Mouse (Mus musculus): ENCODE data around the gene Knop1. TPM values are rescaled to one million over a fixed set of nuclear protein-coding genes. Genes with fewer than 3 reads are reported as not detected.

The Knop1 gene
- polyA plus RNA-seq, 1 experiment, result 4.5 TPM

DNA sequence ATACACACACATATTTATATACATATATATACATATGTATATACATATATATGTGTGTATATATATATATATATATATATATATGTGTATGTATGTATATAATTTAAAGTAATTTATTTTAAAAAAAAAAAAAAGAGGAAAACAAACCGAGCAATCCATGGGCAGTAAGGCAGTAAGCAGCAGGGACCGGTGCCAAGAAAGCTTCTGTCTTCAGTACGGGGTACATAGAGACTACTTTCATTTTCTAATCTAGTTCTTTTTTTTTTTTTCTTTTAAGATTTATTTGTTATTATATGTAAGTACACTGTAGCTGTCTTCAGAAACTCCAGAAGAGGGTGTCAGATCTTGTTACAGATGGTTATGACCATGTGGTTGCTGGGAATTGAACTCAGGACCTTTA is 54.3 kb downstream of the Knop1 start:
- no peak overlapping the region for H3K4me3 ChIP-seq (ENCODE audit: extremely low read depth, insufficient read depth, insufficient read length)
- no peak for DNase-seq (ENCODE audit: low read depth in 1 of 2, low spot score in 2 of 2)
- H3K36me3 ChIP-seq (ENCODE audit: control insufficient read depth, insufficient read depth, low read length), result peaks cover 9% of the 10 kb centered on the region
- H3K4me1 ChIP-seq (ENCODE audit: control insufficient read depth, insufficient read depth, insufficient read length), result peaks cover 3% of the 10 kb centered on the region; the same call in 1 of the 2 replicates
- 51% methylated on average over 3 of the region's 3 CpGs for WGBS
- H3K27me3 ChIP-seq (ENCODE audit: control insufficient read depth, insufficient read depth, low read length), result no peaks in the 10 kb centered on the region
- TF ChIP-seq CTCF (IDR thresholded peaks at IDR 0.05; ENCODE audit: extremely low read depth, insufficient read depth, insufficient read length, insufficient replicate concordance), result no peak
- TF ChIP-seq POLR2A (IDR thresholded peaks at IDR 0.05; ENCODE audit: low read depth, low read length), result no peak
- no peak overlapping the region for H3K27ac ChIP-seq (ENCODE audit: insufficient read depth, low read length)

DNA sequence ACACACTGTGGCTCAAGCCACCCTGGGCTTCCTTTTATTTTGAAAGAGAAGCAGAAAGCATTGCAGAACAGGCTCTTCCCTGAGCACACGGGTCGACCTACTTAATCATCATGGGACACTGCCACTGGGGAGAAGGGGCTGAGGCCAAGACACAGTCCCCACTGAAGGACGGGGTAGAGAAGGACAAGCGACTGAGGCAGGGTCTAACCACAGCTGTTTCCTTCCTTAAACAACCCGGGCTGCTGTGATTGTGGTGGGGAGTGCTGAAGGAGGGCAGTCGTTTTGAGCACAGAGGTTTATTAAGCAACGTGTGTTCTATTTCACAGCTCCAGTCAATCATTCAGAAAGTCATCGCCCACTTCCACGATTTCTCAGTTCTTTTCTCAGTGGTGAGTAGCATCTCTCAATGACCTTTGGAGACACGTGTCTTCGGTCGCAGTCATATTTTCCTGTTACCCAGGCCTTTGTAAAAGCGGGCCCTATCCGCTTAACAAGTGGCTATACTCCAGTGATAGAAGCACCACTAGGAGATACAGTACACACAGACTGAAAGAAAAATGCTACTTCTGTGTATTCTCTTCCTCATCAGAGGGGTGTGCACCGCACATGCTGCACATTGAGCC is 55.8 kb downstream of the Knop1 start:
- H3K27me3 ChIP-seq (ENCODE audit: control insufficient read depth, insufficient read depth, low read length), result no peaks in the 10 kb centered on the region
- 38% methylated on average over 15 of the region's 15 CpGs for WGBS
- TF ChIP-seq CTCF (IDR thresholded peaks at IDR 0.05; ENCODE audit: extremely low read depth, insufficient read depth, insufficient read length, insufficient replicate concordance) (no peak), POLR2A (IDR thresholded peaks at IDR 0.05; ENCODE audit: low read depth, low read length) (no peak)
- DNase-seq (ENCODE audit: low read depth in 1 of 2, low spot score in 2 of 2), result no peak
- no peak overlapping the region for H3K4me3 ChIP-seq (ENCODE audit: extremely low read depth, insufficient read depth, insufficient read length)
- H3K27ac ChIP-seq (ENCODE audit: insufficient read depth, low read length), result no peak overlapping the region
- peaks cover 3% of the 10 kb centered on the region; the same call in 1 of the 2 replicates for H3K4me1 ChIP-seq (ENCODE audit: control insufficient read depth, insufficient read depth, insufficient read length)
- H3K36me3 ChIP-seq (ENCODE audit: control insufficient read depth, insufficient read depth, low read length), result peaks cover 10% of the 10 kb centered on the region

DNA sequence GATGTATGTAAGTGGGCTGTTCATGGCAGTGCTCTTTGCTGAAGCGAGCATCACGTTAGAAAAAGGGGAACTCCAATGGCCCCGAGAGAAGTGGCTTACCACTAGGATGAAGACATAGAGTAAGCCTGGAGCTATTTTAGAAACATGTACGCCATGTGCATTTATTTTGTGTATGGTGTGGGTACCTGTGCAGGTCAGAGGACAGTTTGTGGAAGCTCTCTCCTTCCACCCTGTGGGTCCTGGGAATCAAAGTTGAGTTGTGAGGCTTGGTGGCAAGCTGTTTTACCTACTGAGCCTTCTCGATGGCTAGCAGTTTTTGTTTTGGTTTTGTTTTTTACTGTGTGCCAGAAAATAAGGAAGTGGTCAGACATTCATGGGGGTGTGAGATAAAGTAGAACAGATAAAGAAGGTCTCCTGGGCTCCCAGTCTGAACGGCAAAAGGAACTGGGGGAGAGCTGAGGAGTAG is 57.9 kb downstream of the Knop1 start:
- Histone ChIP-seq H3K4me1 (ENCODE audit: control insufficient read depth, insufficient read depth, insufficient read length) (peaks cover 3% of the 10 kb centered on the region; the same call in 1 of the 2 replicates), H3K36me3 (ENCODE audit: control insufficient read depth, insufficient read depth, low read length) (peaks cover 12% of the 10 kb centered on the region; the same call in 1 of the 2 replicates), H3K27me3 (ENCODE audit: control insufficient read depth, insufficient read depth, low read length) (no peaks in the 10 kb centered on the region), H3K4me3 (ENCODE audit: extremely low read depth, insufficient read depth, insufficient read length) (peak overlapping the region; percentile 58; the same call in 1 of the 2 replicates), H3K27ac (ENCODE audit: insufficient read depth, low read length) (peak overlapping the region; percentile 93)
- TF ChIP-seq CTCF (IDR thresholded peaks at IDR 0.05; ENCODE audit: extremely low read depth, insufficient read depth, insufficient read length, insufficient replicate concordance) (no peak), POLR2A (IDR thresholded peaks at IDR 0.05; ENCODE audit: low read depth, low read length) (no peak; the same call in 1 of the 2 replicates)
- peak; percentile 11 to 70 for DNase-seq (ENCODE audit: low read depth in 1 of 2, low spot score in 2 of 2)
- WGBS, result 13% methylated on average over 6 of the region's 6 CpGs

DNA sequence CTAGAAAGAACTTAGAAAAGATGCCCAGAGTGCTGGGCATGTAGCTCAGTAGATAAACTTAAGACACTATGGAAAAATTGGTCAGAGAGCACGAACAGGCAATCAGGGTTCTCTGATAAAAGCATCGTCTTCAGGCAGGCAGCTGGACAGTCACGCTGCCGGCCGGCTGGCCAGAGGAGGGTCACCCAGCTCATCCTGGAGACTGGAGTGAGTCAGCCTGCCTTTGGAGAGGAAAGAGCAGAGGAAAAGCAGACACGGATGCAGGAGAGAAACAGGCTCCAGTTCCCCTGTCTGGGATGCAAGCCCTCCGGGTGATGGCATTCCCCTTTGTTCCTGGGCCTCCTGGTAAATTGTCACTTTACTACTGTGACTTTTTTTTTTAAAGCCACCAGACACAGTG is 58.5 kb downstream of the Knop1 start:
- TF ChIP-seq CTCF (IDR thresholded peaks at IDR 0.05; ENCODE audit: extremely low read depth, insufficient read depth, insufficient read length, insufficient replicate concordance) (no peak), POLR2A (IDR thresholded peaks at IDR 0.05; ENCODE audit: low read depth, low read length) (no peak)
- Histone ChIP-seq H3K4me3 (ENCODE audit: extremely low read depth, insufficient read depth, insufficient read length) (no peak overlapping the region), H3K4me1 (ENCODE audit: control insufficient read depth, insufficient read depth, insufficient read length) (peaks cover 3% of the 10 kb centered on the region; the same call in 1 of the 2 replicates), H3K27ac (ENCODE audit: insufficient read depth, low read length) (peak overlapping the region; percentile 93), H3K36me3 (ENCODE audit: control insufficient read depth, insufficient read depth, low read length) (peaks cover 16% of the 10 kb centered on the region), H3K27me3 (ENCODE audit: control insufficient read depth, insufficient read depth, low read length) (no peaks in the 10 kb centered on the region)
- 76% methylated on average over 7 of the region's 7 CpGs for WGBS
- no peak for DNase-seq (ENCODE audit: low read depth in 1 of 2, low spot score in 2 of 2)

DNA sequence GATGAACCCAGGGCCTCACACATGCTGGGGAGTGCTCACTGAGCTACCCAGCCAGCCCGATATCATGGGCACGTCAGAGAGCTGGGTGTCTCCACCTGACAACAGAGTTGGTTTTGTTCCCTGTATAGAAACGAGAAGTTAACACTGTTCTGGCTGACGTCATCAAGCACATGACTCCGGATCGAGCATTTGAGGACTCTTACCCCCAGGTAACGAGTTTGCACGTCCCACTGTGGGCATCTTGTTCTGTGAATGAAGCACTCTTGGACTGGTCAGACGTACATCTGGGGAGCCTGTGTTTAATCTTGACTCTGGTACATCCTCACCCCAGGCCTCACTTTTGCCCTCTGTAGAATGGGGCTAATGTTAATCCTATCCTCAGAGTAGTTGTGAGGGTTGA is 59.2 kb downstream of the Knop1 start:
- no peak for DNase-seq (ENCODE audit: low read depth in 1 of 2, low spot score in 2 of 2)
- Histone ChIP-seq H3K27me3 (ENCODE audit: control insufficient read depth, insufficient read depth, low read length) (no peaks in the 10 kb centered on the region), H3K4me3 (ENCODE audit: extremely low read depth, insufficient read depth, insufficient read length) (no peak overlapping the region), H3K36me3 (ENCODE audit: control insufficient read depth, insufficient read depth, low read length) (peaks cover 18% of the 10 kb centered on the region), H3K27ac (ENCODE audit: insufficient read depth, low read length) (no peak overlapping the region), H3K4me1 (ENCODE audit: control insufficient read depth, insufficient read depth, insufficient read length) (peaks cover 3% of the 10 kb centered on the region; the same call in 1 of the 2 replicates)
- WGBS, result 83% methylated on average over 9 of the region's 9 CpGs
- no peak for TF ChIP-seq CTCF (IDR thresholded peaks at IDR 0.05; ENCODE audit: extremely low read depth, insufficient read depth, insufficient read length, insufficient replicate concordance)
- TF ChIP-seq POLR2A (IDR thresholded peaks at IDR 0.05; ENCODE audit: low read depth, low read length), result no peak

DNA sequence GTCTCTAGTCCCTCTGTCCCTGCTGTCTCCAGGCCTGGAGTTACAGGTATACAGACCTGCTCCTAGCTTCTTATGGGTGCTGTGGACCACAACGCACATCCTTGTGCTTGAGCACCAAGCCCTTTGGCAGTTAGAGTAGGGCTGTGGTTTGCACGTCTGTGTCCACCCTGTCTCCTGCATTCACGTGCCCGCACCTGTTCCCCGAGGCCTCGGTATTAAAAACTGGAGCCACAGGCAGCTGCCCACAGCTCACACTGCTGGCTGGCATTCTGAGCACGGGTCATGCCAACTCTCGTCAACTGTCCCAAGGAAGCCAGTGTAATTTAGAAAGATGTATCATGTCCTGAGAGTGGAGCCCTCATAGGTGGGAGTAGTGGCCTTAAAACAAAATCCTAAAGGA is 60.3 kb downstream of the Knop1 start:
- no peak overlapping the region for H3K4me3 ChIP-seq (ENCODE audit: extremely low read depth, insufficient read depth, insufficient read length)
- 91% methylated on average over 8 of the region's 8 CpGs for WGBS
- TF ChIP-seq CTCF (IDR thresholded peaks at IDR 0.05; ENCODE audit: extremely low read depth, insufficient read depth, insufficient read length, insufficient replicate concordance), result no peak
- no peak for TF ChIP-seq POLR2A (IDR thresholded peaks at IDR 0.05; ENCODE audit: low read depth, low read length)
- H3K27me3 ChIP-seq (ENCODE audit: control insufficient read depth, insufficient read depth, low read length), result no peaks in the 10 kb centered on the region
- peaks cover 3% of the 10 kb centered on the region; the same call in 1 of the 2 replicates for H3K4me1 ChIP-seq (ENCODE audit: control insufficient read depth, insufficient read depth, insufficient read length)
- no peak overlapping the region for H3K27ac ChIP-seq (ENCODE audit: insufficient read depth, low read length)
- peaks cover 18% of the 10 kb centered on the region for H3K36me3 ChIP-seq (ENCODE audit: control insufficient read depth, insufficient read depth, low read length)
- DNase-seq (ENCODE audit: low read depth in 1 of 2, low spot score in 2 of 2), result no peak

DNA sequence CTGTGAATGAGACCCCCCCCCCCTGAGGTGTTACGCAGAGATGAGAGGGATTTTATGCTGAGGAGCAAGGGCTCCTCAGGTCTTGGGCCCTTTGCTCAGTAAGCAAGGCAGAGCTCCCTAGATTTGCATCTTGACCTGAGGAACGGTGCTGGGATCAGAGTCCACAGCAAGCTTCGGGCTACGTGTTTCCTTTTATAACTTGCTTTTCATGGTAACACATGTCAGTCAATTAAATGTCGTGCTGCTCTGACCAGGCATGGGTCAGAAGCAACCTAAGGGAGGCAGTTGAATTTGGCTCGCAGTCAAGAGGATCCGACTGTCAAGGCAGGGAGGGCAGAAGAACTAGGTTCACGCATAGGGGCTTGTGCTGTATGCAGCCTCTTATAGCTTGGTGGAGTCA is 62.2 kb downstream of the Knop1 start:
- WGBS, result 94% methylated on average over 8 of the region's 8 CpGs
- TF ChIP-seq POLR2A (IDR thresholded peaks at IDR 0.05; ENCODE audit: low read depth, low read length), result no peak
- TF ChIP-seq CTCF (IDR thresholded peaks at IDR 0.05; ENCODE audit: extremely low read depth, insufficient read depth, insufficient read length, insufficient replicate concordance), result no peak
- peaks cover 14% of the 10 kb centered on the region for H3K36me3 ChIP-seq (ENCODE audit: control insufficient read depth, insufficient read depth, low read length)
- no peak overlapping the region for H3K27ac ChIP-seq (ENCODE audit: insufficient read depth, low read length)
- H3K4me3 ChIP-seq (ENCODE audit: extremely low read depth, insufficient read depth, insufficient read length), result no peak overlapping the region
- no peaks in the 10 kb centered on the region for H3K27me3 ChIP-seq (ENCODE audit: control insufficient read depth, insufficient read depth, low read length)
- peaks cover 3% of the 10 kb centered on the region; the same call in 1 of the 2 replicates for H3K4me1 ChIP-seq (ENCODE audit: control insufficient read depth, insufficient read depth, insufficient read length)
- no peak for DNase-seq (ENCODE audit: low read depth in 1 of 2, low spot score in 2 of 2)

Other genes with a start within 250 kb of the Knop1 start
- 43.8 and 96.5 TPM in 2 replicates for gene Gde1, start 150.5 kb downstream of the Knop1 start, polyA plus RNA-seq (2012; rRNA removed)
- gene Ccp110, start 143.7 kb downstream of the Knop1 start, polyA plus RNA-seq (2012; rRNA removed), result 1.4 and 1.5 TPM in 2 replicates
- 27.6 and 31.3 TPM in 2 replicates for gene Vps35l, start 116.0 kb downstream of the Knop1 start, polyA plus RNA-seq (2012; rRNA removed)
- gene Iqck, start 502 bp downstream of the Knop1 start, polyA plus RNA-seq (2012; rRNA removed), result 0.32 and 0.48 TPM in 2 replicates
- gene Gprc5b, start 139.0 kb upstream of the Knop1 start, polyA plus RNA-seq (2012; rRNA removed), result 8.1 and 8.5 TPM in 2 replicates

Data from spleen, adult 2 months (tissue).